Mouse (Mus musculus): ENCODE measurements around the gene Bhlhe40.

Bhlhe40 gene

DNA sequence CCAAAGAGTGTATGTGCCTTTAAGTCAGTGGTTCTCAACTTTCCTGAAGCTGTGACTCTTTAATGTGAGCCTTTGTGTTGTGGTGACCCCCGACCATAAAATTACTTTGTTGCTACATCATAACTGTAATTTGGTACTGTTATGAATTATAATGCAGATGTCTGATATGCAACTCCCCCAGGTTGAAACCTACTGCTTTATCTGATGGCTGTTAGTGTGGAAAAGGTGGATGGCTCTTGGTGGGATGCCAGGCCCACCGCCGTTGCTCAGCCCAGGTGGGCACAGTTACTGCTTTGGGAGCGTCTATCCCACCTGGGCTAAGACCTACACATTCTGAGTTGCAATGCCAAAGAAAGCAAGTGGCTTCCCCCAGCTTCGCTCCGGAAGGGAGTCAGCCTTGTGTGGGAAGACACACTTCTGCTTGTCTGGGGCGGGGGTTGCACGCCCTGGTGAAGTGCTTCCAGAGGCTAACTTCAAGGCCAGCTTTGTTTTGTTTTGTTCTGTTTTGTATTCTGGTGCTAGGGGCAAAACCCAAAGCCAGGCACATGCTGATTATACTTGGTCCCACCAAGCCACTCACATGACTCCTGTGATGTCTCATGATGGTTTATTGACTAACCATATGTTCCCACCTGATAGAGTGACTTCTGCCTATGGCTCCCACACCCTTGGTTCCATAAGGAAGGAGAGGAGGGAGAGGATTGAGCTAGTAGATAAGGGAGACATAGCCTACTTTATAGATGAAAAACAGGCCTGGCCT, 34.7 kb downstream of the Bhlhe40 start:
- DNase-seq: peak; percentile 45

GRCm38 (mm10) chr6:108695844-108696821, 35.7 kb downstream of the Bhlhe40 start:
- peak; percentile 69 for DNase-seq

DNA sequence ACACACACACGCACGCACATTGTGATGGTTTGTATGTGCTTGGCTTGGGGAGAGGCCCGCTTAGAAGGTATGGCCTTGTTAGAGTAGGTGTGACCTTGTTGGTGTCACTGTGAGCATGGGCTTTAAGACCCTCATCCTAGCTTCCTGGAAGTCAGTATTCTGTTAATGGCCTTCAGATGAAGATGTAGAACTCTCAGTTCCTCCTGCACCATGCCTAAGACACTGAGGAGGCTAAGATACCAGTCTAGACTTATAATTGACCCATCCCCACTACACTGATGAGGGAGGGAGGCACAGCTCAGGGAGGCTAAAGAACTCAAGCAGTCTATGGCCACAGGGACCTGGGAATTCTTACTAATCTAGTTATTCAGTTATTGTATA, 36.4 kb downstream of the Bhlhe40 start:
- no peak for DNase-seq

DNA sequence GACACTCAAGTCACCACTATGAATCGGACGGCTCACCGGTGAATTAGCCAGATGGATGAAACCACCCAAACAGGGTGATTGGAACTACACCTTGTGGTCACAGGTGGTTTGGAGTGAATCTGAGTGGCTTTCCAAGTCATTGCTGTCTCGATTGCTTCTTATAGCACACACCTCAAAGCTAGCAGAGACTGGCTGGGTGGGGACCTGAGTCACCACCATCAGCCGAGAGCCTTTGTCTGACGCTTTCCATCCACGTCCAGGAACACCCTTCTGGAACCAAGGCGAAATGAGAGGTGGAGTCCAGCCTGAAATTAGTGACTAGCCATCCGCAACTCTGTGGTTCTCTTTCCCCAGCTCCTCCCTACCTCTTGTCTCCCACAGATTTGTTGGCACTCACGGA, 36.9 kb downstream of the Bhlhe40 start:
- no peak for DNase-seq

DNA sequence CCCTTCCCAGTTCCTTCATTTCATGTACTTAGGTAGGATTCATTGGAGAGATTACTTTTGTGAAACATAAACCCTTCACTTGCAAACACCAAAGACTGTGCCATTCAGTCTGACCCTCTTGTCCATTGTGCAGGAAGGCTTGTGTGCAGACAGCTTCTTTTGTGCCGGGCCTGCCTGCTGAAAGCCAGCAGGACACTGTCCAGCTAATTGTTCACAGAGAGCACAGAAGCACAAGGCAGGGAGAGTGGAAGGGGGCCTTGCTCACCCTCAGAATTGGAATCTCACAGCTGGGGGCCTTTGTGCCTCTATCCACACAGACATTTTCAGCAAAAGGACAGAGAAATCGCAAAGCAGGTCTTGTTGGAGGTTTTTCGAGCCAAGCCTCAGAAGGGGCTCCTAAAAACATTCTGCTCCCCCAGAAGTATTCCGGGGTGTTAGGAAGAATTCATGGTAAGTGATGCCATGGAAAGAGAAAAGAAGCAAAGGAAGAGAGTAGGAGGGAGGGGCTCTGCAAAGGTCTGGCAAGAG, 38.0 kb downstream of the Bhlhe40 start:
- no peak for DNase-seq

DNA sequence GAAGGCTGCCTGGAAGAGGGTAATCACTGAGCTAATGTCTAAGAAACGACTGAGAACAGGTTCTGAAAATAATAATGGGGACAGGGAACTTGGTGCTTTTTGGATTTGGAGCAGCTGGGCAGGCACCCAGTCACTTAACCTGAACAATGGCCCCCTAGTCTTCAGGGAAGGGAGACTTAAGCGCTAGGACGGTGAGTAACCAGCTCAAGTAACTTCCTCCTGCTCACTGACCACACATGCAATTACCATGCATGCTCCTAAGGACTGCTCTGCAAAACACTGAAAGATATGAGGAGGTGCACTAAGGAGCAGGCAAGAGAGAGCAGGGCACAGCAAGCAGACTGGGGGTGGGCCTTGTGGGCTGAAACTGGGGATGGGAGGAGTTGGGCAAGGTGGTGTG, 39.2 kb downstream of the Bhlhe40 start:
- no peak for DNase-seq

- DNase-seq: no peak
These were observed 40.4 kb downstream of the Bhlhe40 start for GRCm38 (mm10) chr6:108700638-108701343.

DNA sequence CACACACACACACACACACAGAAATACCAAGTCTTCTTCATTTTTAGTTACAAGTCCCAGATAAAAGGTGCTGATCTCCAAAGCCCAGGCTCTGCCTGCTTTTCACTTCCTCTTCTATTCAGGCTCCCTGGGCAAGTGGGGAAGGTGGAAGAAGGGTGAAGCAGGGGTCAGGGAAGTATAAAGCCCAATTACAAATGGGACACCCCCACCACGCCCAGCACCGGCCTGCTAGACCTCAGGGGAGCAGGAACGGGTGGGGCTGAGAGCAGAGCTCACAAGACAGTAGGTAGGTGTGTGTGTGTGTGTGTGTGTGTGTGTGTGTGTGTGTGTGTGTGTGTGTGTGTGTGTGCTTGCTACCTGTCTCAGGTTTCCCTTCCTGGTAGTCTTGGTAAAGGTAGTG, 42.2 kb downstream of the Bhlhe40 start:
- no peak for DNase-seq

- DNase-seq: no peak
These were observed 42.7 kb downstream of the Bhlhe40 start for GRCm38 (mm10) chr6:108703085-108703484.

- DNase-seq: peak; percentile 49
These were observed 44.1 kb downstream of the Bhlhe40 start for GRCm38 (mm10) chr6:108704316-108705080.

GRCm38 (mm10) chr6:108705957-108706356, 45.5 kb downstream of the Bhlhe40 start:
- DNase-seq: no peak

DNA sequence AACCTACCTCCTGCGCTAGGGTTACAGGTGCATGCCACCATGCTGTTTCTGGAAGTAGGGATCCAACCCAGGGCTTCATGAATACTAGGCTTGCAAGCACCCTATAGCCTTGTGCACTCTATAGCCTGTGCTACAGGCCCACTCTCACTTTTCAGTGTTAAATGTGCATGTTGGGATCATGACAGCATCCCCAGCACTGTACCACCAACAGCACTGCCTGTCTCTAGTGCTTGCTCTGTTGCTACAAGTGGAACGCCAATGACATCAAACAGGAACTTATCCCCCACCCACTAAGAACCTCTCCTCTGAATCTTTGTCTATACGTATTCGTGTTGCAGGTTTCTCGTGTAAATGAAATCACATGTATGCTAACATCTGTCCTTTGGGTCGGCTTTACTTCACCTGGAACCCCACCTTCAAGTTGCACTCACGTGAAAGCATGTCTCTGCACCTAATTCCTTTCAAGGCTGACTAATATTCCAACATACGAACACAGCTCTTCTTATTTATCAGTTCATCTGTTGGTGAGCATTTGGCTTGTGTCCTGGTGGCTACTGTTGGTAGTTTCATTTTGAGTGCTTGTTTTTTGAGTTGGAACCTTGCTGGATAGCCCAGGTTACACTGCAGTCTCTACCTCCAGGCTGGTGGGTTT, 46.7 kb downstream of the Bhlhe40 start:
- DNase-seq: no peak

GRCm38 (mm10) chr6:108709131-108709470, 48.7 kb downstream of the Bhlhe40 start:
- no peak for DNase-seq

GRCm38 (mm10) chr6:108709471-108710231, 49.2 kb downstream of the Bhlhe40 start:
- peak; percentile 92 for DNase-seq

GRCm38 (mm10) chr6:108710667-108711066, 50.2 kb downstream of the Bhlhe40 start:
- no peak for DNase-seq

- DNase-seq: no peak
These were observed 50.9 kb downstream of the Bhlhe40 start for GRCm38 (mm10) chr6:108711192-108711964.

- DNase-seq: no peak
These were observed 51.7 kb downstream of the Bhlhe40 start for GRCm38 (mm10) chr6:108712148-108712547.

DNA sequence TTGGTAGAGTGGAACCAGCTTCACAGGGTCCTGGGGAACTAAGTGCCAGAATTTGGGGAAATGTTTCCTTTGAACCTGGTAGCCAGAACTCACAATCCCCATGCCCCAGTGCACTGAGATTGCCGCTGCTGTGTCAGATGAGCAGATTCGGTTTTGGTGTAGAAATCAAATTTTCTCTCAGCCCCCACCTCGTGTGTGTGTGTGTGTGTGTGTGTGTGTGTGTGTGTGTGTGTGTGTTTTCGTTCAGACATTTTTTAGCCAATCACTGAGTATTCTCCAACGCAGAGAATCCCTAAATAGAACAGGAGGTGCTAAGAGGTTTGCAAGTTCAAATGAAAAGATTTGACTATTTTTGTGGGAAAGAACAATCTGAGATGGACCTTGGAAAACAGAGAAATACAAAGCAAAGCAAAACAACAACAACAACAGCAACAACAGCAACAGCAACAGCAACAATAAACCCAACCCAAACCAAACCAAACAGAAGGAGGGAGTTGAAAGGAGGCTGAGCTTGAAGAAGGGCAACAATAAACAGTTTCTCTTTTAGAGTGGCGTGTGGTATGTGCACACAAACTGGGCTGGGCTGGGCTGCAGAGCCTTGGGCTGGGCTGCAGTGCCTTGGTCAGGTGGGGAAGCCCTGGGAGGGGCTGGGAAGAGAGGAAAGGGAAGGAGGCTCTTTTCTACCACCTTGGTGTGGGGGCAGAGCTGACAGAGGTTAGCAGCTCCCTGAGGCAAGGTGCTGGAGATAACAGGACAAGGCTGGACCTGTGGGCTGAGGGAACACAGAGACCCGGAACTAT, 52.9 kb downstream of the Bhlhe40 start:
- DNase-seq: no peak

Data from lung, postnatal 36 days (tissue).